Mouse (Mus musculus) lung, adult 2 months (tissue): Measurements from ENCODE around the gene Rnf26.

Experiments
- CTCF ChIP-seq: fragments of 200-500 bp; IDR thresholded peaks from 2 replicates; pipeline ENCODE4 v1.5.1; 2011; ENCODE audit warnings: mild to moderate bottlenecking, low read length, control low read depth; ENCODE audit not compliant: insufficient read depth
- POLR2A ChIP-seq: fragments of 200-500 bp; IDR thresholded peaks from 2 replicates; pipeline ENCODE4 v1.6.1; 2011; ENCODE audit warnings: low read depth, mild to moderate bottlenecking, control low read depth, low read length, borderline replicate concordance; ENCODE audit errors: extremely low read depth

DNA sequence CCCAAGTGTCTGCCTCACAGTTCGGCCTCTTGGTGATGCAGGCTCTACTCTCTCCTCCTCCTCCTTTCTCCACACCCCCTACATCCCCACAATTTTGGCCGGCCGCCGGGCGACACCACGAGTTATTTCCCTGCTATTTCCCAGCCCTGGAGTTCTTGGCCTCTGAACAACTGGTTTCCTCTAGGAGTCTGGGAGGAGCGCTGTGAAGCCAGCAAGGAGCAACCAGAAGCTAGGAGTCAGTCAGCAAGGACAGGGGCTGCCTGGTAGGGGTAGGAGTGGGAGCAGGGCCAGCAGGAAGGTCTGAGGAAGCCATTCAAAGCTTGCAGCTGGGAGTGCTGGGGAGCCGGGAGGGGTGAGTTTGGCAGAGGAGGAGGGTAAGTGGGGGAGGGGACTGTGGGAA, 6.2 kb downstream of the Rnf26 start, which contains the start of gene C1qtnf5:
- TF ChIP-seq POLR2A (peak; percentile 38; the same call in 1 of the 2 replicates), CTCF (no peak)
